In genomic region chr2:25223681-25224491, GRCm38 (mm10) we compare ENCODE assay signal across 8 mouse cellular contexts. TPM values are rescaled to one million over a fixed set of nuclear protein-coding genes. Genes with fewer than 3 reads are reported as not detected.
DNase-seq lines count a peak whose midpoint lies in the region; ATAC-seq lines count a peak whose summit lies in the region.
"Had no signal": no experiment of that assay in that cellular context is flagged by ENCODE, and none has a peak within 500 bp of the region (broad histone marks: within the 10 kb centered on the region; RNA-seq: fewer than 3 reads in every experiment).

No protein-coding gene starts in this region.

- H3K4me1 ChIP-seq in intestine, embryonic 14.5 days (replicated peaks; ENCODE audit: control insufficient read depth, insufficient read depth, low read length) = peaks cover 9% of the 10 kb centered on the region
- H3K4me1 ChIP-seq in limb, embryonic 13.5 days = peaks cover 16% of the 10 kb centered on the region
- H3K4me1 ChIP-seq in midbrain, embryonic 13.5 days (replicated peaks) = peaks cover 24% of the 10 kb centered on the region

- peak overlapping the region; percentile 74 for H3K4me2 ChIP-seq in intestine, embryonic 14.5 days (ENCODE audit: low read length)
- H3K4me2 ChIP-seq in limb, embryonic 13.5 days (replicated peaks) = peak overlapping the region; percentile 96
- peak overlapping the region; percentile 98 for H3K4me2 ChIP-seq in midbrain, embryonic 13.5 days (replicated peaks)

- intact Hi-C loops in gastrocnemius, postnatal 36 days (cut with DNase I) = no loop called here

- peak; percentile 6 for ATAC-seq in activated CD4-positive, CD25-positive, alpha-beta regulatory T cell, adult 4 months
- peak; percentile 30 for ATAC-seq in common myeloid progenitor, adult 5-6 weeks (replicated peaks; ENCODE audit: low read depth, poor library complexity, severe bottlenecking)
- ATAC-seq in intestine, embryonic 14.5 days (replicated peaks; ENCODE audit: low FRiP score, low TSS enrichment, low read depth) = peak; percentile 59
- ATAC-seq in limb, embryonic 13.5 days (ENCODE audit: low FRiP score, low read depth) = peak; percentile 6
- ATAC-seq in midbrain, embryonic 13.5 days = no peak; the same call in 1 of the 2 replicates

- H3K36me3 ChIP-seq in intestine, embryonic 14.5 days (ENCODE audit: control insufficient read depth, insufficient read depth, low read length) = peaks cover 9% of the 10 kb centered on the region; the same call in 1 of the 2 replicates
- peaks cover 13% of the 10 kb centered on the region for H3K36me3 ChIP-seq in limb, embryonic 13.5 days
- peaks cover 13% of the 10 kb centered on the region for H3K36me3 ChIP-seq in midbrain, embryonic 13.5 days

- no peaks in the 10 kb centered on the region for H3K9me3 ChIP-seq in intestine, embryonic 14.5 days (ENCODE audit: control insufficient read depth, low read length)
- H3K9me3 ChIP-seq in limb, embryonic 13.5 days = no peaks in the 10 kb centered on the region
- no peaks in the 10 kb centered on the region for H3K9me3 ChIP-seq in midbrain, embryonic 13.5 days

- H3K27ac ChIP-seq in intestine, embryonic 14.5 days (ENCODE audit: low read depth) = peak overlapping the region; percentile 94
- peak overlapping the region; percentile 90 for H3K27ac ChIP-seq in limb, embryonic 13.5 days
- H3K27ac ChIP-seq in midbrain, embryonic 13.5 days = peak overlapping the region; percentile 90

- 2% methylated on average over 50 of the region's 53 CpGs for WGBS in intestine, embryonic 14.5 days
- 2% methylated on average over 49 of the region's 53 CpGs for WGBS in limb, embryonic 13.5 days
- 3% methylated on average over 47 of the region's 53 CpGs for WGBS in midbrain, embryonic 13.5 days

- H3K9ac ChIP-seq in intestine, embryonic 14.5 days (ENCODE audit: low read length) = peak overlapping the region; percentile 82
- H3K9ac ChIP-seq in limb, embryonic 13.5 days = peak overlapping the region; percentile 89
- peak overlapping the region; percentile 94 for H3K9ac ChIP-seq in midbrain, embryonic 13.5 days (replicated peaks)

- no peaks in the 10 kb centered on the region for H3K27me3 ChIP-seq in intestine, embryonic 14.5 days (replicated peaks; ENCODE audit: control insufficient read depth, insufficient read depth, low read length)
- H3K27me3 ChIP-seq in limb, embryonic 13.5 days = peaks cover under 1% of the 10 kb centered on the region; the same call in 1 of the 2 replicates
- H3K27me3 ChIP-seq in midbrain, embryonic 13.5 days = no peaks in the 10 kb centered on the region

- peak; percentile 72 to 78 for DNase-seq in gastrocnemius, postnatal 36 days
- DNase-seq in intestine, embryonic 14.5 days (ENCODE audit: low spot score) = no peak
- peak; percentile 89 to 90 for DNase-seq in spleen, postnatal 36 days (ENCODE audit: low spot score in 2 of 2)

- H3K4me3 ChIP-seq in intestine, embryonic 14.5 days (ENCODE audit: low read depth, low read length) = peak overlapping the region; percentile 88
- H3K4me3 ChIP-seq in limb, embryonic 13.5 days = peak overlapping the region; percentile 91
- H3K4me3 ChIP-seq in midbrain, embryonic 13.5 days (replicated peaks) = peak overlapping the region; percentile 89

RNA-seq across cellular contexts. Expression of gene Tubb4b, which starts 0.6 kb away (rescaled TPM):
- 100 to 1,000 TPM; 110 to 150 TPM for polyA plus RNA-seq in activated CD4-positive, CD25-positive, alpha-beta regulatory T cell, adult 4 months (2017; shearing (Covaris generic))
- total RNA-seq in common myeloid progenitor, adult 5-6 weeks (2017) = 486 and 513 TPM in 2 replicates
- 100 to 1,000 TPM; 189 to 229 TPM for total RNA-seq in gastrocnemius, postnatal 36 days (2021)
- 524 and 576 TPM in 2 replicates for polyA plus RNA-seq in intestine, embryonic 14.5 days (2014; fragmentation: Nextera tagmentation; extraction: Ambion mirVana)
- 423 and 425 TPM in 2 replicates for polyA plus RNA-seq in limb, embryonic 13.5 days (2015; fragmentation: Nextera tagmentation; extraction: Ambion mirVana)
- 362 and 392 TPM in 2 replicates for polyA plus RNA-seq in midbrain, embryonic 13.5 days (2015; fragmentation: Nextera tagmentation; extraction: Ambion mirVana)

RNA-seq across cellular contexts. Expression of gene Fam166a, which starts 5.3 kb away (rescaled TPM):
- polyA plus RNA-seq in activated CD4-positive, CD25-positive, alpha-beta regulatory T cell, adult 4 months (2017; shearing (Covaris generic)) = not detected
- not detected in 2 replicates for total RNA-seq in common myeloid progenitor, adult 5-6 weeks (2017)
- total RNA-seq in gastrocnemius, postnatal 36 days (2021) = not detected
- polyA plus RNA-seq in intestine, embryonic 14.5 days (2014; fragmentation: Nextera tagmentation; extraction: Ambion mirVana) = 0.51 TPM in 1 of 2 replicates, not detected in the other
- not detected in 2 replicates for polyA plus RNA-seq in limb, embryonic 13.5 days (2015; fragmentation: Nextera tagmentation; extraction: Ambion mirVana)
- 0.89 TPM in 1 of 2 replicates, not detected in the other for polyA plus RNA-seq in midbrain, embryonic 13.5 days (2015; fragmentation: Nextera tagmentation; extraction: Ambion mirVana)
- polyA plus RNA-seq: large intestine, adult 2 months had no signal

RNA-seq across cellular contexts. Expression of gene Stpg3, which starts 9.4 kb away (rescaled TPM):
- polyA plus RNA-seq in activated CD4-positive, CD25-positive, alpha-beta regulatory T cell, adult 4 months (2017; shearing (Covaris generic)) = not detected
- total RNA-seq in common myeloid progenitor, adult 5-6 weeks (2017) = not detected in 2 replicates
- not detected for total RNA-seq in gastrocnemius, postnatal 36 days (2021)
- polyA plus RNA-seq in intestine, embryonic 14.5 days (2014; fragmentation: Nextera tagmentation; extraction: Ambion mirVana) = 0.18 TPM in 1 of 2 replicates, not detected in the other
- polyA plus RNA-seq in limb, embryonic 13.5 days (2015; fragmentation: Nextera tagmentation; extraction: Ambion mirVana) = 0.11 TPM in 1 of 2 replicates, not detected in the other
- polyA plus RNA-seq in midbrain, embryonic 13.5 days (2015; fragmentation: Nextera tagmentation; extraction: Ambion mirVana) = not detected in 2 replicates
- polyA plus RNA-seq: large intestine, adult 2 months had no signal

RNA-seq across cellular contexts. Expression of gene Slc34a3, which starts 10.3 kb away (rescaled TPM):
- polyA plus RNA-seq in activated CD4-positive, CD25-positive, alpha-beta regulatory T cell, adult 4 months (2017; shearing (Covaris generic)) = not detected
- not detected in 2 replicates for total RNA-seq in common myeloid progenitor, adult 5-6 weeks (2017)
- total RNA-seq in gastrocnemius, postnatal 36 days (2021) = not detected
- polyA plus RNA-seq in intestine, embryonic 14.5 days (2014; fragmentation: Nextera tagmentation; extraction: Ambion mirVana) = 0.26 and 0.38 TPM in 2 replicates
- polyA plus RNA-seq in limb, embryonic 13.5 days (2015; fragmentation: Nextera tagmentation; extraction: Ambion mirVana) = not detected in 2 replicates
- polyA plus RNA-seq in midbrain, embryonic 13.5 days (2015; fragmentation: Nextera tagmentation; extraction: Ambion mirVana) = not detected in 2 replicates

RNA-seq across cellular contexts. Expression of gene Nelfb, which starts 12.6 kb away (rescaled TPM):
- 10 to 100 TPM; 41.1 to 49.1 TPM for polyA plus RNA-seq in activated CD4-positive, CD25-positive, alpha-beta regulatory T cell, adult 4 months (2017; shearing (Covaris generic))
- 28.8 and 47.4 TPM in 2 replicates for total RNA-seq in common myeloid progenitor, adult 5-6 weeks (2017)
- 10 to 100 TPM; 18.2 to 19.5 TPM for total RNA-seq in gastrocnemius, postnatal 36 days (2021)
- 99.1 and 107 TPM in 2 replicates for polyA plus RNA-seq in intestine, embryonic 14.5 days (2014; fragmentation: Nextera tagmentation; extraction: Ambion mirVana)
- polyA plus RNA-seq in limb, embryonic 13.5 days (2015; fragmentation: Nextera tagmentation; extraction: Ambion mirVana) = 122 and 124 TPM in 2 replicates
- 113 and 117 TPM in 2 replicates for polyA plus RNA-seq in midbrain, embryonic 13.5 days (2015; fragmentation: Nextera tagmentation; extraction: Ambion mirVana)
